Mouse (Mus musculus) gastrocnemius, postnatal 14 days (tissue): ENCODE data around the gene Cdh4. TPM values are rescaled to one million over a fixed set of nuclear protein-coding genes. Genes with fewer than 3 reads are reported as not detected.
A peak's percentile ranks its signal among the peaks of the same experiment; 100 is the strongest.

Experiments
- DNase-seq: peaks from one replicate; pipeline ENCODE4 v3.0.0; 2021; ENCODE audit warnings: mixed read lengths
- intact Hi-C: fragments of 180-260 bp; cut with DNase I; formaldehyde crosslinking; loops from one replicate; pipeline ENCODE4 v1.15.1; 2025; ENCODE audit warnings: low total_unique reads
- total RNA-seq, 2 experiments: library from RNA; stranded (reverse); gene quantifications; 2 replicates each; pipeline ENCODE4 v1.2.3; 2021

Cdh4 gene
- total RNA-seq, 2 experiments from 2014 or later = 3.7 to 4.6 TPM

DNA sequence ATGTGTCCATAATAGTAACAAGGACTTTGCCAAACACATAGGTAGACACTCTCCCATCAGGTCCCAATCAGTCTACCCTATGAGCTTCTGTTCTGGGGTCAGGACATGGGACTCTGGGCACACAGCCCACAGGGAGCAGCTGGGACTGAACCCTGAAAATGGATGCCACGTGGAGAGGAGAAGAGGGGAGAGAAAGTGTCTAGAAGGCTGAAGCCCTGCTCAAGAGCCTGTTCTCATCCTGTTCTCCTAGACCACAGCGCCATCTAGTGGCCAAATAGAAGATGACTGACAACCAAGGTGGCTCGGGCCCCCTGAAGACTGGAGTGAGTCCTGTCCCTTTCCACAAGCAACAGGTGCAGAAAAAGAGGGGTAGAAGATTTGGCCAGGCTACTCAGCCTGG is 432.9 kb downstream of the Cdh4 start:
- DNase-seq = peak; percentile 60
- intact Hi-C loops = loop anchor here (10.0 kb wide), 1 partner anchor 810 kb away; no protein-coding TSS in a partner anchor

DNA sequence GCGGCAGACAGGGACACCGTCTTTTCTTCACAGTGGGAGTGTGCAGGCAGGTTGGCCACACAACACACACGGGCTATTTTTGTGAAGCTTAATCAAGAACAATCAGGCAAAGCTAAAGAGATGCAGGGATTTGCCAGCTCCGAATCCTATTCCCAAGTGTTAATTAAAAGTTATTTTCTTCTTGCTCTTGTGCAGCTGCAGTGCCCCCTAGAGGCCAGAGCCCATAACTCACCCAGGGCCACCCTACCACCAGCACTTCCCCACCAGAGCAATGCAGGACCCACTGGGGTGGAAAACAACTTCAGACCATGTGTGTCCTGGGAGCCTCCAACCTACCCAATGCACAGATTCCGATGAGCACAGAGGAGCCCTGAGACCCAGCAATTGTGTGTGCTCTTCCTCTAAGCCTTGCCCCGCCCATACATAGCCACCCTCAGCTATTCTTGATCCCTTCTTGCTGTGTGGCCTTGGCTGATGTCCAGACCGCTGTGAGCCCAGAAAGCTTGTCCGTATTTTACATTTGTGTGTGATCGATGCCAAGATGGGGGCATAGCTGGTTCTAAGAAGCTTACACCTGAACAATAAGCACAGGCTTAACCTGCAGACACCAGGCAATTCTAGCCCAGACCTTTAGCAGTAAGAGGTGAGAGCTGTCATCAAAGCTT is 435.5 kb downstream of the Cdh4 start:
- intact Hi-C loops = loop anchor here (10.0 kb wide), 1 partner anchor 813 kb away; no protein-coding TSS in a partner anchor
- DNase-seq = peak; percentile 30

DNA sequence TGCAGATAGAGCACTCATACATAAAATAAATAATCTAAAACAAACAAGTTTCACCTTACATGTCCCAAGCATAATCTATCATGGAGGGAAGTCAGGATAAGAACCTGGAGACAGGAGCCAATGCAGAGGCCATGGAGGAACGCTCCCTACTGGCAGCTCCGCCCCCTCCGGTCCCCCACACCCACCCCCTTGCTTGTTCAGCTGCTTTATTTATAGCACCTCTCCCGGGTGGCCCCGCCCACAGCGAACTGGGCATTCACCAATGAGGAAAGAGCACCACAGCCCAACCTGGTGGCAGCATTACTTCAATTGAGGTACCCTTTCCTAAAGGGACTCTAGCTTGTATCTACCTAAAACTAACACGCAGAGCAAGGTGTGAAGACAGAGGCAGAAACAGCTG is 442.3 kb downstream of the Cdh4 start:
- intact Hi-C loops = loop anchor here (5.0 kb wide), 1 partner anchor 1252 kb away; no protein-coding TSS in a partner anchor
- no peak for DNase-seq

DNA sequence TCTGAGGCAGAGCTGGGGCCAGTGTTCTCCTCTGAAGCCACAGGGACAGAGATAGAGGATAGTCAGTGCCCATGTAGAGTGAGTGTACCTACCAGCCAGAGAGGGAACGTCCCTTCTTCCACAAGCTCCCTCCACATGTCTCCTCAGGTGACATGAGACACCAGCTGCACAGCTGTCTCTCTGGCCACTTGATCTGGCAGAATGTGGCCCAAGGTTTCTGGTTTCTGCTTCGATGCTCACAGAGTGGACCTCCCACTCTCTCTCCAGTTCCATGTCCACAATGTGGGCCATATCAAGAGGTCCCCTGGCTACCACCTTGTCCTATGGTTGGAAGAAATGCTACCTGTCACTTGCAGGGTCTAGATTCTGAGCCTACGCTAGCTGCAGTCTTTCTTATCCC is 448.8 kb downstream of the Cdh4 start:
- DNase-seq = no peak
- intact Hi-C loops = no loop called here

DNA sequence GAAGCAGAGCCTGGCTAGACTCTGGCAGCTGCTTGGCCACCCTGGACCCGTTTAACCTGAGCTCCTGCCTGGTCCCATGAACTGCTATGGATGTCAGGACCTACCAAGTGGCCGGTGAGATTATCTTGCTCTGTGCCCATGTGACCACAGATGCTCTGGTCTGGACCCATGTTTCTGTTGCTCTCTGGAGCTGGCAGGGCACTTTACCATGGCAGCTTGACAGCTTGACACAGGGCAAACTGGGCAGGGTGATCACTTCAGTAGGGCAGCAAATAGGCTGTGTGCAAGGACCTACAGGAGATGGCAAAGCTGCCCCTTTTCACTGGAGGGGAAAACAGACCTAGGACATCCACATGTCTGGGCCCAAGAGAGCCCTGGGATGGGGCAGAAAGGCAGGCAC is 454.7 kb downstream of the Cdh4 start:
- DNase-seq = no peak
- intact Hi-C loops = no loop called here

DNA sequence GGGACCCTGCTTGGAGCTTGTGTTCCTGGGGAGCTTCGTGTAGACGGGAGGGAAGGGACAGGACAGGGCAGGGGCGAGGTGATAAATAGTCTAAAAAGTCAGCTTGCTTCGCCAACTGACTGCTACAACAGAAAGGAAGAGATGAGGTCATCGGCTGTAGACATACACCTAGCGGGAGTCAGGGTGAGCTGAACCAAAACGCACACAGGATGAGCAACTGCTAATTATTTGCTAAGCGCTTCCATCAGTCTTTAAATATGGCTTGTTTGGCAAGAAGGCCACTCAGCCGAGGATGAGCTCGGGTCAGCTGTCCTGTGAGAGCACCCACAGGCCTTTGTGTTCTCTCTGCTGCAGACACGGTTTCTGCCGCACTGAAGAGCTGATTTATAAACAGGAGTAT is 470.7 kb downstream of the Cdh4 start:
- intact Hi-C loops = no loop called here
- no peak for DNase-seq

DNA sequence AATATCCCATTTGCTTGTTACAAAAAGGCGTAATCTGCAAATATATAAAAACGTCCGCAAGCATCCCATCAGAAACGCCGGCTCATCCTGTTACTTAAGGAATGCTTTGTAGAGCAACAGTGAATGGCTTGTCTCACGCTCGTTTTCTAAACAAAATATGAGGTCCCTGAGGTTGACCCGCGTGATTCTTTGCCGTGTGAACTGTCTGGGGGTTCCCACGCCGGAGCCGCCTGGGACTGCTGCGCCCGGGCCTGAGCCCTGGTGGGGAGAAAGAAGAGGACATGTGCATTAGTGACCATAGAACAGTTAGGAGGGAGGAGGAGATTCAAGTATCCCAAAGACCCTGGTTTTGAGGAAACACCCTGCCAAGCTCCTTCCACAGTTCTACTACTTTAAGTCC is 471.1 kb downstream of the Cdh4 start:
- no peak for DNase-seq
- intact Hi-C loops = no loop called here

DNA sequence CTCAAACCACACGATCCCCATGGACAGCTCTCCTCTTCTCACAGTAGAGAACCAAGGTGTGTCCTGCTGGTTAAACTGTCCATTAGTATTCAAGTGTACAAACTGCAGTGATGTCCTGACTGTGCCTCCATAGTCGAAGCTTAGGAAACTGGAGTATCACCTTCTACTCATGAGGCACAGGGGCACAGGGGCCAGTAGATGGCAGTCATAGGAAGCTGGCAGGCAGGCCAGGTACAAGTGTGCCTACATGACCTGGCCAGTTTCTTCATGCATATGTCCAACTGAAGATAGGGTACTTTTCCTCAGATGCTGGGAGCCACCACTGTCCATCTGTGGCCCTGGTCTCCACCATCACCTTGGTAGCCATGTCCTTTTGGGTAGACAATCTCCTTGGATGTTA is 472.0 kb downstream of the Cdh4 start:
- DNase-seq = no peak
- intact Hi-C loops = no loop called here

DNA sequence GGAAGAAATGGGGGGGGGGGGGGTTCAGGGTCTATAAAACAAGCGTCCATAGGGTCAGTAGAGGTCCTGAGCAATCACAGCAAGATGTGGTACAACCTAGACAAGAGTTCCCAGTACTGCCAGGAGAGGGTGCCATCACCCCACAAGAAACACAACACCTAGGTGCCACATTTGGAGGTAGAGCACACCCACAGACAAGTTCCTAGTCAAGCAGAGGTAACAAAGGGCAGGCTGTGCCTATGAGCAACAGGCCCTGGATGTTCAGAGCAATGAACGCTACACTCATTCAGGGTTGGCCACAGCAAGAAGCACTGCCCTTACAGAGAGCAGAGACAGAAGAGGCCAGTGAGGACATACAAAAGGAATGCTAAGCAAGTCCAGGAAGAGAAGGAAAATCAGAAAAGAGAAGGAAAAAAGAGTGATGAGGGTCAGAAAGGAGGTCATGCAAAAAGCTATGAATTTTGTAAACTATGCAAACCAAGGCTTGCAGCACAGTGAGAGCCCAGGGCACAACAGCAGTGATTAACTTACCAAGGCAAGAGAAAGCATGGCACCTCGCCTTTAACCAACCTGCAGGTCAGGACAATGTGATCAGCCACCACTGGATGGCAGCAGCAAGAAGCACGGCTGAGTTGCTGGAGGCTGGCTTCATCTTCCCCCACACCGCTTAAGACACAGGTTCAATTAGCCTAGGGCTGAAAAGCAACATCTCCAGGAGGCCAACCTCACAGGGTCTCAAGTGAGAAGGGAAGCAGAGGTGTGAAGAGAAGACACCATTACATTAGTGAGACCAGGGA is 474.8 kb downstream of the Cdh4 start:
- peak; percentile 66 for DNase-seq
- intact Hi-C loops = loop anchor here (2.0 to 5.0 kb wide), 2 partner anchors 50 to 134 kb away; no protein-coding TSS in a partner anchor

DNA sequence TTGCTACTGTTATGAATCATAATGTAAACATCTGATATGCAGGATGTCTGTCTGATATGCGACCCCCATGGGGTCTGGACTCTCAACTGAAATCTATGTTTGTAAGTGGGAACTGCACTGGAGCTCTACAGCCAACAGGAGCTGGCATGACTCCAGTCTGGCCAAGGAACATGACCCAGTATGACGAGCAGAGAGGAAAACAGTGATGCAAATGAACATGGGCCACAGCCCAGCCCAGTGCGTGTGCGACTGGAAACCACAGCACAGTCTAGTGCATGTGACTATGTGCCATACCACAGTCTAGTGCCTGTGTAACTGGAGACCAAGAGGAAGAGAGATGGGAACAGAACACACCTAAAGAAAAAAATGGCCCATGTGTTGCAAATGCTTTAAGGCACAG is 477.8 kb downstream of the Cdh4 start:
- DNase-seq = no peak
- intact Hi-C loops = no loop called here

DNA sequence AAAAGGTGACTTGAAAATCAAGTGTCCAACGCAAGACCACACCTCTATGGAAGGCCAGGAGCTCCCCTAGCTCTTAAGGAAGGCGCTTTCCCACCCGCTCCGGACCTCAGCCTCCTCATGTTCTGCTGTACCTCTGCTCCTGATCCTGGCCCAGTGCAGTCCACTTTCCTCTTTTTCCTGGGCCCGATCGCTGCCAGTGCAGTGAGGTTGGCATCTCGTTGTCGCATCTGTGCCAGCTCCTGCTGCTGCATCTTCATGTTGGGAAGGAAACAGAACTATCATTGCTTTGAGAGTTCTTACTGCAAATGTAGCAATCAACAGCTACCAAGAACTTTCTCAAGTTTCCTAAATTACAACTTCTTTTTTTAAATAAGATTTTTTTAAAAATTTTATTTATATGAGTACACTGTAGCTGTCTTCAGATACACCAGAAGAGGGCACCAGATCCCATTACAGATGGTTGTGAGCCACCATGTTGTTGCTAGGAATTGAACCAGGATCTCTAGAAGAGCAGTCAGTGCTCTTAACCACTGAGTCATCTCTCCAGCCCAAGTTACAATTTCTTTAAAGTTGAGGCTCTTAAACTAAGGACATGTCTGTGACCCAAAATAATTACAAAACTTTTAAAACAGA is 478.9 kb downstream of the Cdh4 start:
- intact Hi-C loops = no loop called here
- DNase-seq = no peak

DNA sequence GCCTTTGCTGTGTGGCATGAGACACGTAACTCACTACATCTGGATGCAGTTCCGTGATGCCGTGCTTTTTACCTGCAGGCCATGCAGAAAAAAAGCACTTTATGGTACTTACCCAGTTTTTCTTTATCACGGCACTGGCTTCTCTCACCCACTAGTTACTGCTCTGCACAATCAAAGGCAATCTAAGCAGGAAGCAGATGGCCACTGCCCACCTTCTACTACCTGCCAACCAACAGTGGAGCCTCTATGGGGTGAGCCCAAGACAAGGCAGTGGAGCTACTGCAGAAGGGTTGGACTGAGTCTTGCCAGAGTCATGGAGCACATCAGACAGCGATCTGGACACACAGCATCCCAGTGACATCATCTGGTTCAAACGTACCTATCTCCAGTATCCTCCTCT is 481.8 kb downstream of the Cdh4 start:
- intact Hi-C loops = no loop called here
- no peak for DNase-seq

DNA sequence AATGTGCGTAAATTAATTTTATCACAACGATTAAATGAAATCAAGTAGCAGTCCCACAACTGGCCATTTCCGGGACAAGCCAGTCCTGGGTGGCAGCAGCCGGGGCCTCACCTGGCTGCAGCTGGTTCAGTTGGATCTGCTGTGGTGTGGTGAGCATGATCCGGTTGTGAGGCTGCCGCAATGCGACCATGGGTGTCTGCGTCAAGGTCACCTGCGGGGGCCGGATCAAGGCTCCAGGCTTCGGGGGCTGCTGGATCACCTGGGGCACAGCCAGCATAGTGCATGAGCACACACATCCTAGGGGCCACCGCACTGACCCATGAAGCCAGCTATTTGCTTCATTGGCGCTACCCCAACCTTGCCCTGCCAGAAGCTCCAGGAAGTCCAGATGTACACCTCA is 486.9 kb downstream of the Cdh4 start:
- no peak for DNase-seq
- intact Hi-C loops = no loop called here

DNA sequence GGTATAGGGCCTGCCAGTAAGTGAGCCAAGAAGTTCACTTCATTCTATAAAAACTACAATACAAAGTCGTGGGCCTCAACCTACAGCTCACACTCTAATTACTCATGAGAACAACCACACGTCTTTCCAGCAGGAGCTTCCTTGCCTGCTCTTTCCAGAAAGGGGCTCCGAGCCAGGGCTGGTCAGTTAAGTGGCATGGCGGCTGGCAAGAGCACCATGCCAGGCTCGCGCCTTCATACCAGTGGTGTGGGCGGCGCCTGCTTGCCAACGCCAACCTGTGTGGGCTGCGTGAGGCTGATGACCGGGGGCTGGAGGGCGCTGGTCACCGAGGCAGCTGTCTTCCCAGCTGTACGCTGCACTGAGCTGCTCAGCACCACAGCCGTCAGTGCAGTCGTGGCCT is 489.5 kb downstream of the Cdh4 start:
- intact Hi-C loops = loop anchor here (5.0 kb wide), 1 partner anchor 36 kb away; no protein-coding TSS in a partner anchor

DNA sequence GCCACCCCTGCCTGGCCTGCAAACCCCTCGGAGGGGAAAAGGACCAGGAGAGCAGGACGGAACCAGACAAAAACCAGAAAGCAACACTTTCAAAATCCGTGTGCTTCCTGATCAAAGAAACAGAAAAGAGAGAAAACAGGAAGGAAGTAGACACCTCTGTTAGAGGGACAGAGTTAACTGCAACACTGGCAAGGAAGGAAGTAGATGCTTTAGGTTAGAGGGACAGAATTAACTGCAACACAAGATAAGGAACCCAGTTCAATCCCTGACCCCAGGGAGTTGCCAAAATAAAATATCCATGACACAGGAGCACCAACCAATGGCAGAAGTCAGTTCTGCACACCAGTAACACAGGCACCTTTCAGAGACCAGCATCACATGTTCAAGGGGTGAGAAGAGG is 491.9 kb downstream of the Cdh4 start:
- DNase-seq = no peak
- intact Hi-C loops = loop anchor here (5.0 kb wide), 1 partner anchor 33 kb away; no protein-coding TSS in a partner anchor

More for the DNA sequence above, 489.5 kb downstream of the Cdh4 start:
- peak; percentile 36 for DNase-seq

DNA sequence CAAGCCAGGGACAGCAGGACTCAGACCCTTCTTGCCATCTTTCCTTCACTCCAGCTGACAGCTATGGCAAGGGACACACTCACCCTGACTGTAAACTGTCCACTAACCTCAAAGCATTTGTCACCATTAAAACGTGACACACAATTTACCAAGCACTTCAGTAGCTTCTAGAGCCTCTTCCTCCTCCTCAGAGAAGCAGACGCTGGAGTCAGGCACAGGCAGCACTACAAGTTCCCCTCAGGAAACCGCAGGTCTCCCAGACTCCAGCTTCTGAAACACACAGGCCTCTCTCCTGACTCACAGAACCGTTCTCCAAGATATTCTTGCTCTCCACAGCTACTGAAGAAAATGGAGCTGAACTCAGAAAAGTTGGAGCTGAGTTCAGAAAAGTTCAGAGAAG is 494.9 kb downstream of the Cdh4 start:
- DNase-seq = no peak
- intact Hi-C loops = no loop called here

DNA sequence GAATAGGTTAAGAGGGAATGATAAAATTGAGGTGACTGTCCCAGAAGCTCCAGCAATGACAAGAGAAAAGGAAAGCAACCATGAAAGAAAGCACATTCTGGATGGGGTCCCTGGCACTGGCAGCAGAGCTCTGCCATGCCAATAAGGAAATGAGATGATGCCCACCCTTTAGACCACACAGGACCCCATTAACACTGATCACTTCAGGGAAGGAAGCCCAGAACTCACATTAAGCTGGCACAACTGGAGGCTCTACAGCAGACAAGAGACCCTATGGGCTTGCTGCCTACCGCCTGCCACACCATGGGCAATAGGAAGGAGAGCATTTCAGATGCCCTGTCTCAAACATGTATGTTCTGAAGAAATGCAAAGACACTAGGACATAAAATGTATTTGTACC is 499.5 kb downstream of the Cdh4 start:
- intact Hi-C loops = no loop called here

DNA sequence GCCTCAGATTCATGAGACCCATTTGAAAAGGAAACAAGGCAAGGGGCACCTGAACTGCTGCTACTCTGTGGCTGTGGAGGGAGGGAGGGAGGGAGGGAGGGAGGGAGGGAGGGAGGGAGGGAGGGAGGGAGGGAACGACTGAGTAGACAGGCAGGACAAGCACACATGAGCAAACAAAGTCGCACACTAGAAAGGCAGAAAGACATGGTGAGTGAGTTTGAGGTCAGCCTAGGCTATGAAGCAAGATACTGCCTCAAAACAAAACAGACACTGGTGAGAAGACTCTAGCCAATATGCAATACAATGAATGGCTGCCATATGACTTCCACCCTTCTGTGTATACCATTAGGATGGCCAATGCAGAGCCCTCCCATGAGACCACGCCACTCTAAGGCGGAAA is 502.8 kb downstream of the Cdh4 start:
- intact Hi-C loops = no loop called here

More for the DNA sequence above, 499.5 kb downstream of the Cdh4 start:
- no peak for DNase-seq

DNA sequence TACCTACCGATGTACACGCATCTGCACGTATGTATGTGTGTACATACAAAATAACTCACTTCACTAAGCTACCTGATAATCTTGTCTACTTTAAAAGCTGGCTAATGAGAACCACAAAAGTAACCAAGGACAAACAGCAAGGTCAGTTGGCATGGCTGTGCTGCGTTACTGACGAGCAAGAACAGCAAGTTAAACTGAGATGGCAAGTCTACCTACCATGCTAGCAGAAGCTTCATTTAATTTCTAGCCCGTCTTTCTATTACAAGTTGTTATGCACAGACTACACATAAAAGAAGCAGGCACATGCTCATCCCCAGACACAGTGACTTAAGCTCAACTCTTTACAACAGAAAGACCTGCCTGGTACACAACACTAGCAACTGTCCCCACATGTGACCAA is 504.3 kb downstream of the Cdh4 start:
- intact Hi-C loops = no loop called here
- no peak for DNase-seq

More for the DNA sequence above, 502.8 kb downstream of the Cdh4 start:
- no peak for DNase-seq

DNA sequence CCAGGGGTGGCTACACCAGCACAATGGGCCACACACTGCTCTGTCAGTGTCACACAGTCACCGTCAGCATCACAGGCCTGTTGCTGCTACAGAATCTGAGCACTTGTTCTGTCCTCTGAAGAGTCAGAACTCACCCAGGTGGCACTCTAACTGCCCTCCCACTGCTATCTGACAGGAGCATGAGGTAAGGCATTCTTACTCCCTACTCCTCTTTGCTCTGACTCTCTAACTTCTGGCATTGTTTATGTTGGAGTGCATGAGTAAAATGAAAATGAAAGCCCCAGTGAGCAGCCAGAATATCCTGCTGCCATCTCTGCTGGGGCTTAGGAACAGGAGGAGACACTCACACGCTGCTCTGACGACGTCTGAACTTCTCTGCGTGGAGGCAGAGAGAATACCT is 505.4 kb downstream of the Cdh4 start:
- intact Hi-C loops = no loop called here
- no peak for DNase-seq
